Mouse (Mus musculus) lung, postnatal 0 days (tissue): ENCODE measurements around the gene Tex14.

Experiments
- CTCF ChIP-seq: IDR thresholded peaks from 2 replicates; pipeline ENCODE4 v1.5.1; 2016; ENCODE audit warnings: antibody characterized with exemption, mild to moderate bottlenecking
- EP300 ChIP-seq: IDR thresholded peaks from 2 replicates; pipeline ENCODE4 v1.6.1; 2016; ENCODE audit warnings: antibody characterized with exemption, mild to moderate bottlenecking, control low read depth

- TF ChIP-seq CTCF (no peak), EP300 (no peak)
Measured at GRCm38 (mm10) chr11:87553342-87553741, 148.5 kb downstream of the Tex14 start.
